Mouse (Mus musculus) neural tube, embryonic 12.5 days (tissue): ENCODE results near the gene Mkrn1. TPM values are rescaled to one million over a fixed set of nuclear protein-coding genes. Genes with fewer than 3 reads are reported as not detected.
A peak's percentile ranks its signal among the peaks of the same experiment; 100 is the strongest.
"Not testable (repeated sequence)": the region's sequence is repeated elsewhere in the genome, so short reads cannot be mapped to it uniquely, and the experiment has no call there.

Source experiments
- ATAC-seq: fragments of 200-750 bp; cut with Nextera tagmentation; 2 replicates; pipeline ENCODE4 v1.8.0; 2017; ENCODE audit warnings: low read depth, mild to moderate bottlenecking, moderate TSS enrichment, moderate library complexity; ENCODE audit not compliant: low FRiP score
- H3K27ac ChIP-seq: fragments of 300-500 bp; sonication (generic); 2 replicates; pipeline ENCODE4 v1.5.1; 2016
- H3K27me3 ChIP-seq: fragments of 300-500 bp; sonication (generic); replicated peaks from 2 replicates; pipeline ENCODE4 v1.6.1; 2016; ENCODE audit warnings: mild to moderate bottlenecking
- H3K36me3 ChIP-seq: fragments of 300-500 bp; sonication (generic); 2 replicates; pipeline ENCODE4 v1.6.1; 2016; ENCODE audit warnings: mild to moderate bottlenecking
- H3K4me1 ChIP-seq: fragments of 300-500 bp; sonication (generic); 2 replicates; pipeline ENCODE4 v1.6.1; 2016
- H3K4me2 ChIP-seq: fragments of 300-500 bp; sonication (generic); replicated peaks from 2 replicates; pipeline ENCODE4 v1.6.1; 2016; ENCODE audit warnings: mild to moderate bottlenecking
- H3K4me3 ChIP-seq: fragments of 300-500 bp; sonication (generic); 2 replicates; pipeline ENCODE4 v1.5.1; 2016
- H3K9ac ChIP-seq: fragments of 300-500 bp; sonication (generic); 2 replicates; pipeline ENCODE4 v1.6.1; 2016; ENCODE audit warnings: mild to moderate bottlenecking
- H3K9me3 ChIP-seq: fragments of 300-500 bp; sonication (generic); 2 replicates; pipeline ENCODE4 v1.6.1; 2016; ENCODE audit warnings: mild to moderate bottlenecking
- WGBS: fragments of 180-500 bp; shearing (Covaris S2); methylation state at CpG from one replicate; pipeline ENCODE4 v1.1.7; 2016; 5-methylcytosine and 5-hydroxymethylcytosine counted together
- polyA plus RNA-seq: library from polyadenylated mRNA; unstranded; fragments of >200 nt; fragmentation: Nextera tagmentation; extraction: Ambion mirVana; gene quantifications from 2 replicates; pipeline ENCODE4 v1.2.1, GENCODE M21; 2016

The Mkrn1 gene
- polyA plus RNA-seq, 1 experiment from 2014 or later = 209 TPM

DNA sequence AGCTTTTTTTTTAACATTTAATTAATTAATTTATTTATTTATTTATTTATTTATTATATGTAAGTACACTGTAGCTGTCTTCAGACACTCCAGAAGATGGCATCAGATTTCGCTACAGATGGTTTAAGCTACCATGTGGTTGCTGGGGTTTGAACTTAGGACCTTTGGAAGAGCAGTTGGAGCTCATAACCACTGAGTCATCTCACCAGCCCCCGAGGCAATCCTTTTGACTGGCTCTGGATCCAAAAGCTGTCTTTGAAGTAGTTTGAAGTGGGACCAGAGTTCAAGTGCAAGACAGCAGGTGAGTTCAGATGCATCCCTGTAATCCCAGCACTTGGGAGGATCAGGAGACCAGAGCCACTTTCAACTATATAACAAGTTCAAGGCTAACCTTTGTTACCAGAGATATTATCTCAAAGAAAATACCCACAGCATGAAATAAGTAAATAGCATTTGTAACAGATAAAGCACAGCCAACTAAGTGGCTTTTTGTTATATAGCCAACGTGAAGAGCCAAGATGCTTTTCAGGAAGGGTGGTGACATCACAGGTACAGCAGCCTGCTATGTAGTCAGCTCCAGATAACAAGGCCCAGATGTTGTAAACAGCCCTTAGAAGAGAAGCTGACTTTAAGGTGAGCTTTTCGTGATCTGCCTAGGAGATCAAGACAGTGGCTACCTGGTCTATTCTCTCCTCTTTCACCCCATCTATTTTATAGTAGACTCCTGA lies 7.2 kb upstream of the Mkrn1 start:
- Histone ChIP-seq H3K27me3 (no peaks in the 10 kb centered on the region), H3K4me2 (no peak overlapping the region), H3K4me3 (no peak overlapping the region), H3K9me3 (no peaks in the 10 kb centered on the region), H3K9ac (no peak overlapping the region), H3K27ac (no peak overlapping the region), H3K36me3 (no peaks in the 10 kb centered on the region), H3K4me1 (no peaks in the 10 kb centered on the region)
- no peak for ATAC-seq
- 92% methylated on average over 4 of the region's 4 CpGs for whole genome bisulfite sequencing

DNA sequence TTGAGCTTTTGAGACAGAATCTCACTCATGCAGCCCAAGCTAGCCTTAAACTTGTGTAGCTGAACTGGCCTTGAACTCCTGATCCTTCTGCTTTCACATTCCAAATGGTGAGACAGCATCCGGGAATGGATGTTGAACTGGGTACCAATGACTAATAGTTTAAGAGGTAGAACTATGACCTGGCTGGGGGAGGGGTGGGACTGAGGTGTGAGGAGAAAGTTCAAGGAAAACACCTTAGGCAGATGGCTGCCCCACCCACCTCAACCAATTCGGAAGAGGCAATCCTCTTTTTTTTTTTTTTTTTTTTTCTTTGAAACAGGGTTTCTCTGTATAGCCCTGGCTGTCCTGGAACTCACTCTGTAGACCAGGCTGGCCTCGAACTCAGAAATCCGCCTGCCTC lies 6.5 kb upstream of the Mkrn1 start:
- no peaks in the 10 kb centered on the region for H3K9me3 ChIP-seq
- no peak overlapping the region for H3K27ac ChIP-seq
- H3K4me2 ChIP-seq = no peak overlapping the region
- no peak overlapping the region for H3K9ac ChIP-seq
- H3K4me1 ChIP-seq = no peaks in the 10 kb centered on the region
- 88% methylated on average over 4 of the region's 4 CpGs for WGBS
- H3K4me3 ChIP-seq = no peak overlapping the region
- 0 out of 2 replicates have a peak, but pooled peaks cover 3% of the 10 kb centered on the region for H3K27me3 ChIP-seq
- H3K36me3 ChIP-seq = no peaks in the 10 kb centered on the region
- no peak for ATAC-seq

DNA sequence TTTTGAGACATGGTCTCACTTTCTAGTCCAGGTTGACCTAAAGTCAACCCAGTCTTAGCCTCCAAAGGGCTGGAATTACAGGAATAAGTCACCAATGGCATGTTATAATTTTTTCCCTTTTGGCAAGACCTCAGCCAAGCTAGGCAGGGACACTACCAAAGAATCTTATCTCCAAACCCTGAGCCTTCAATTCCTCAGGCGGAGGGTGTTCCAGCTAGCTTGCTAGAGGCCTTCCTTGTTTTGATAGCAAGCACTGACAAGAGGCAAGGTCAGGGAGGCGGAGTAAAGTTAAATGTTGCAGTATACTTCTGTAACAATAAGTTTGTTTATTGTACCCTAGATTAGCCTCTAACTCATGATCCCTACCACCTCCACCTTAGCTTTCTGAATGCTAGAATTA lies 4.9 kb upstream of the Mkrn1 start:
- H3K27ac ChIP-seq = no peak overlapping the region

DNA sequence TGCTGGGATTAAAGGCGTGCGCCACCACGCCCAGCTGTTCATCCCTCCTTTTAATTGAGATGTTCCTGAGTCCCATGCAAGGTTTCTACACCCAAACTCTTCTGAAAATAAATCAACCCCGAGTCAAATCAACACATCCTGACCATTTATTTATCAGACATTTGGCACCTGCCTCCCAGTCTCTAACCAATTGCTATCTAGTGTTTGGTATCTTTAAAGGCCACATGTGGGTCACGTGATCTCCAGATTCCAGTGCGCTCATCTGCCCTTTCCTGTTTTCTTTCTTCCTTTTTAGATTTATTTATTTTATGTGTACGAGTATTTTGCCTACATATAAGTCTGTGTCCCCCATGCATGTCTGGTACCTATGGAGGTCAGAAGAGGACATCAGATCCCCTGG lies 3.4 kb upstream of the Mkrn1 start:
- Histone ChIP-seq H3K27me3 (0 out of 2 replicates have a peak, but pooled peaks cover 3% of the 10 kb centered on the region), H3K27ac (no peak overlapping the region), H3K36me3 (no peaks in the 10 kb centered on the region), H3K4me2 (no peak overlapping the region), H3K4me3 (no peak overlapping the region), H3K9ac (no peak overlapping the region), H3K9me3 (no peaks in the 10 kb centered on the region), H3K4me1 (no peaks in the 10 kb centered on the region)
- ATAC-seq = no peak
- WGBS = 89% methylated on average over 7 of the region's 7 CpGs

More for the DNA sequence above, 4.9 kb upstream of the Mkrn1 start:
- Histone ChIP-seq H3K4me3 (no peak overlapping the region), H3K9me3 (no peaks in the 10 kb centered on the region), H3K4me1 (no peaks in the 10 kb centered on the region), H3K4me2 (no peak overlapping the region), H3K9ac (no peak overlapping the region), H3K36me3 (no peaks in the 10 kb centered on the region), H3K27me3 (0 out of 2 replicates have a peak, but pooled peaks cover 3% of the 10 kb centered on the region)
- 83% methylated on average over 2 of the region's 2 CpGs for WGBS
- ATAC-seq = no peak

DNA sequence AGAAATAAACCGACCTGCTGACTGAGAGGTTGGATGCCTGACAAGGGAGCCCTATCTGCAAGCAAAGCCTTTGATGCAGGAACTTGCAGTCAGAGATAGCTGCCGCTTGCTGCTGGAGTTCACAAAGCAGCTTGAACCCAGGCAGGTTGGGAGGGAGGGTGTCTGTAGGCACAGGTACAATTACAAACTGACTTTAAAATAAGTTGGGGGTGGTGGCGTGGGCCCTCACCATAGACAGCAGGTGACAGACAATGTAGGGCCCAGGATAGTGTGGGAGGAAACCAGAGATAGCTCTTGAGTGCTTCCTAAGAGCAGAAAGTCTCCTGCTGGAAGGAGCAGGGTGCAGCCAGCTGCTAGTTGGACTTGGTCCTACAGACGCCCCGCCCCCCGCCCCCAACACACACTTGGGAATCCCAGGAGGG lies 2.9 kb upstream of the Mkrn1 start:
- Histone ChIP-seq H3K36me3 (no peaks in the 10 kb centered on the region), H3K4me2 (no peak overlapping the region), H3K9me3 (no peaks in the 10 kb centered on the region), H3K27ac (no peak overlapping the region), H3K4me3 (no peak overlapping the region), H3K27me3 (0 out of 2 replicates have a peak, but pooled peaks cover 3% of the 10 kb centered on the region), H3K9ac (no peak overlapping the region), H3K4me1 (peaks cover 3% of the 10 kb centered on the region)
- no peak for ATAC-seq
- WGBS = 65% methylated on average over 6 of the region's 6 CpGs

DNA sequence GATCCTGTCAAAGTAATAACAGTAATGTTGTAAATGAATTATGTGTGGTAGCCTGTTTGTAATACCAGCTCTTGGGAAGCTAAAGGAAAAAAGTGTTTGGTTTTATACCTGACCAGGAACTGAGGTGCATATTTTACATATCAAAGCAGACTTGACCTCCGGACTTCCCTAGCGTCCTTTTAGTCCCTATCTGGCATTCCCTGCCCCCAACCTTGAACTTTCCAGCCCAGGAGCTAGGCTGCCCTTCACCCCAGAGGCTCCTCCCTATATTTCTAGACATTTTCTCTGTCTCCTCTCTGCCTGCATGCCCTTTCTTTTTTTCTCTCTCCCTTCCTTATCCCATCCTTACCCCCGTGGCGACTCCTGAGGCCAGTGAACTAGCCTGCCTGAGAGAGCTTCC lies 605 bp upstream of the Mkrn1 start:
- Histone ChIP-seq H3K9ac (no peak overlapping the region), H3K36me3 (no peaks in the 10 kb centered on the region), H3K27me3 (0 out of 2 replicates have a peak, but pooled peaks cover 3% of the 10 kb centered on the region), H3K4me2 (peak overlapping the region; percentile 69), H3K4me1 (peaks cover 9% of the 10 kb centered on the region), H3K4me3 (peak overlapping the region; percentile 87; the same call in 1 of the 2 replicates), H3K9me3 (no peaks in the 10 kb centered on the region), H3K27ac (peak overlapping the region; percentile 91; the same call in 1 of the 2 replicates)
- 52% methylated on average over 4 of the region's 4 CpGs for WGBS
- ATAC-seq = 0 out of 2 replicates have a peak, but pooled peaks have one; percentile 1

DNA sequence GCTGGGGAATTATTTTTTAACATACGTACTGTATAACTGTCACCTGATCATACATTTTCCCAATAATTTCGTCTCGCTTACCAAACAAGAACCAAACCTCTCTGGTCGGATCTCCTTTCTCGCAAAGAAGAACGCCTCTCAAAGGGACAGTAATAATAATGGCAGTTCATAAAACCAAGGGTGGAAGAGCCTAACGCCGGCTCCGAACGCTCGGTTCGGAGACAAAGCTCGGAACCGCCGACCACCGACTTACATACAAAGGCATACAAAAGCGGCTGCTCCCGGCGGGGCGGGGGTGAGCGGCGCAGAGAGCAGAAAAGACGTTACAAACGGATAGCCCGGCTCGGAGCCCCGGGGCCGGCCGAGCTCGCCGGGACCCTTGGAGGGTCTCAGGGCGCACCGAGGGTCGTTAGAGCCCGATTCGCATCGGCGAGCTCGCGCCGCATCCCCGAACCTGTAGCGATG lies 844 bp downstream of the Mkrn1 start:
- Histone ChIP-seq H3K4me3 (peak overlapping the region; percentile 87), H3K27ac (peak overlapping the region; percentile 91), H3K9me3 (no peaks in the 10 kb centered on the region), H3K4me2 (peak overlapping the region; percentile 69), H3K27me3 (0 out of 2 replicates have a peak, but pooled peaks cover 3% of the 10 kb centered on the region), H3K9ac (peak overlapping the region; percentile 94), H3K4me1 (peaks cover 9% of the 10 kb centered on the region), H3K36me3 (no peaks in the 10 kb centered on the region)
- ATAC-seq = no peak
- WGBS = under 1% methylated on average over 43 of the region's 43 CpGs

DNA sequence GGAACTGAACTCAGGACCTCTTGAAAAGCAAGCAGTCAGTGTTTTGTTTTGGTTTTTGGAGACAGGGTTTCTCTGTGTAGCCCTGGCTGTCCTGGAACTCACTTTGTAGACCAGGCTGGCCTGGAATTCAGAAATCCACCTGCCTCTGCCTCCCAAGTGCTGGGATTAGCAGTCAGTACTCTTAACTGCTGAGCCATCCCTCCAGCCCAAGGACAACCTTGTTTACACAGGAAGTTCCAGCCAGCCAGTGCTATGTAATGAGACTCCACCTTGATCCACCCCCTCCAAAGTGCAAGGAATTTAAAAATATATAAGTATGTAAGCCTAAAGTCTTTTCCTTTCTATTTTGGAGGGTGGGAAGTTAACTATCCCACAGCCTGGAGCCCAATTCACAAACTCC lies 3.6 kb downstream of the Mkrn1 start:
- H3K36me3 ChIP-seq, H3K9ac ChIP-seq, H3K4me3 ChIP-seq: not testable (repeated sequence)

DNA sequence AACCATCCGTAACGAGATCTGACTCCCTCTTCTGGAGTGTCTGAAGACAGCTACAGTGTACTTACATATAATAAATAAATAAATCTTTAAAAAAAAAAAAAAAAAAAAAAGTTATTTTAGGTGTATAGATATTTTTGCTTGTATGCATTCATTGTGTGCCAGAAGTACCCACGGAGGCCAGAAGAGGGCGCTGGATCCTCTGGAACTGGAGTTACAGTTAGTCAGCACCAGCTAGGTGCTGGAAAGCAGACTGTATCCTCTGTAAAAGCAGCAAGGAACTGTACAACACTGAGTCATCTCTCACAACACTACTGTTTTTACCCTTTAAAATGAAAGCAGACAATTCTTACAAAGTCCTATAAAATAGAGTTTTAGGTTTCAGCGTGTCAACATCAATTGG lies 4.5 kb downstream of the Mkrn1 start:
- Histone ChIP-seq H3K4me2 (no peak overlapping the region), H3K9ac (no peak overlapping the region), H3K27ac (no peak overlapping the region), H3K4me1 (peaks cover 9% of the 10 kb centered on the region), H3K9me3 (no peaks in the 10 kb centered on the region), H3K4me3 (no peak overlapping the region), H3K36me3 (no peaks in the 10 kb centered on the region), H3K27me3 (no peaks in the 10 kb centered on the region)
- WGBS = 51% methylated on average over 3 of the region's 5 CpGs
- no peak for ATAC-seq

More for the DNA sequence above, 3.6 kb downstream of the Mkrn1 start:
- not testable (repeated sequence) for H3K9me3 ChIP-seq, H3K27ac ChIP-seq, H3K27me3 ChIP-seq, H3K4me1 ChIP-seq, ATAC-seq, H3K4me2 ChIP-seq

DNA sequence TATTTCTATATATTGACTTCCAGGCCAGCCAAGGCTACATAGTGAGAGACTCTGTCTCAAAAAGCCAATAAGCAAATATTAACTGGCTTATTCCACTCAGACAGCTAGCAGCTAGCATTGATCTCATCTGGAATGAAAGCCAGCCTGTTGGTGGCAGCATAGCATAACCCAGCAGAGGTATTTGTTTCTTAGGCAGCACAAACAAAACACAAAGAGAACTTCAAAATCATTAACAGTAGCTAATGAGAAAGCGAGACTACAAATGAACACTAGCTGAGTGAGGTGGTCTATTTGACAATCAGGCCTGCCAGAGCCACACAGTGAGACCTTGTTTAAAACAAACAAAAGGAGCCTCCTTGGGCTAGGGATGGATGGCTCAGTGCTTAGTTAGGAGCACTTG lies 6.2 kb downstream of the Mkrn1 start:
- Histone ChIP-seq H3K4me2 (no peak overlapping the region), H3K36me3 (peaks cover 6% of the 10 kb centered on the region), H3K9me3 (no peaks in the 10 kb centered on the region), H3K27me3 (no peaks in the 10 kb centered on the region), H3K4me1 (peaks cover 9% of the 10 kb centered on the region), H3K4me3 (no peak overlapping the region), H3K27ac (no peak overlapping the region), H3K9ac (no peak overlapping the region)
- ATAC-seq = no peak
- WGBS = 80% methylated on average over 1 of the region's 1 CpGs

DNA sequence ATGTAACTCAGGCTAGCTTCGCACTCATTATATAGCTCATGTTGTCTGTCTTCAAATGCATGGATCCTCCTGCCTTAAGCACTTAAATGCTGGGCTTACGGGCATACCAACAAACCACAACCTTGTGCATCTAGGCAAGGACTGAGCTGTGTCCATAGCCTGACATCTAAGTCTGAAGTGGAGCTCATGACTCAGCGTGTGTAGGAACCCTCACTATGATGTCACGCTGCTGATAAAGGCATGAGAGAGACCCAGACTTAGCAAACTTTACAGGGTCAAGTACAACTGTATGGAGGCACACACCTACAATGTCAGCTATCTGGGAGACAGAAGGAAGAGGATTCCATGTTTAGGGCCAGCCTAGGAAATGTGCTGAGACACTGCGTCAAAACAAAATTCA lies 13.8 kb downstream of the Mkrn1 start:
- 93% methylated on average over 5 of the region's 5 CpGs for WGBS

DNA sequence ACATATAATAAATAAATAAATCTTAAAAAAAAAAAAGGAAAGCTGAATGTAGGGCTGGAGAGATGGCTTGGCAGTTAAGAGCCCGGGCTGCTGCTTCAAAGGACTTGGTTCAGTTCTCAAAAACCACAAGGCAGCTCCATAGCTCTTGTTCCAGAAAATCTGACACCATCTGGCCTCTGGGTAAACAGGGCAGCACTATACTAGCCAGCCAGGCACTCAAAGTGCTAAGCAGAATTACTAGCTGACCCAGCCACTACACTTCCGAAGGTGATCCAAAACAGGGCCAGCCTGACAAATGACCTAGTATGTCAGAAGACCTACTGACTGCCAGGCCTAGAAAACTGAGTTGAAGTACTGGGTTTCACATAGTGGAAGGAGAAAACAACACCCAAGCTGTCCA lies 17.1 kb downstream of the Mkrn1 start:
- H3K4me2 ChIP-seq = no peak overlapping the region
- no peak overlapping the region for H3K9ac ChIP-seq
- no peaks in the 10 kb centered on the region for H3K9me3 ChIP-seq
- ATAC-seq = no peak
- H3K36me3 ChIP-seq = peaks cover 55% of the 10 kb centered on the region
- no peaks in the 10 kb centered on the region for H3K27me3 ChIP-seq
- H3K4me1 ChIP-seq = no peaks in the 10 kb centered on the region
- no peak overlapping the region for H3K4me3 ChIP-seq
- no peak overlapping the region for H3K27ac ChIP-seq
- 81% methylated on average over 2 of the region's 2 CpGs for WGBS

More for the DNA sequence above, 13.8 kb downstream of the Mkrn1 start:
- H3K4me1 ChIP-seq = no peaks in the 10 kb centered on the region
- H3K4me3 ChIP-seq = no peak overlapping the region
- H3K27me3 ChIP-seq = no peaks in the 10 kb centered on the region
- no peaks in the 10 kb centered on the region for H3K9me3 ChIP-seq
- peaks cover 38% of the 10 kb centered on the region for H3K36me3 ChIP-seq
- no peak overlapping the region for H3K9ac ChIP-seq
- H3K4me2 ChIP-seq = no peak overlapping the region
- no peak for ATAC-seq
- no peak overlapping the region for H3K27ac ChIP-seq

DNA sequence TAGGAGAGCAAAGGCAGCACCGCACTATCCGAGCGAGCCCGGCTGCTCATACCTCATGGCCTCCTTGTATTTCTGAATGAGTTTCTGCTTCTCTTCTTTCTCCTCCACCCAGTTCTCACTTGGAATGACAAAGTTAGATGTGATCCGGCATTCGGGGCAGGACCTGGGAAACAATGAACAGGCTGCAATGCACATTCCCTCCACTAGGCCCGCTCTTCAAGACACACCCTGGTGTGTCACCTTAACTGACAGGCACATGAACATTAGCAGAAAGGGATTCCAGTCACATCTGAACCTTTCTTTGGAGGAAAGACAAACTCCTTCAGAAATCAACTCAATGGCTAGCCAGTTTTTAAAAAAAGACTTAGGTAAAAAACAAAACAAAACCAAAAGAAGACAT lies 19.9 kb downstream of the Mkrn1 start:
- no peak overlapping the region for H3K4me3 ChIP-seq
- H3K9me3 ChIP-seq = no peaks in the 10 kb centered on the region
- no peak for ATAC-seq
- no peak overlapping the region for H3K27ac ChIP-seq
- no peak overlapping the region for H3K9ac ChIP-seq
- no peak overlapping the region for H3K4me2 ChIP-seq
- H3K4me1 ChIP-seq = no peaks in the 10 kb centered on the region
- H3K27me3 ChIP-seq = no peaks in the 10 kb centered on the region
- 69% methylated on average over 7 of the region's 7 CpGs for WGBS
- peaks cover 62% of the 10 kb centered on the region for H3K36me3 ChIP-seq
